Mouse (Mus musculus) layer of hippocampus, postnatal 14 days (tissue): Measurements from ENCODE around the gene Mettl15. TPM values are rescaled to one million over a fixed set of nuclear protein-coding genes. Genes with fewer than 3 reads are reported as not detected.

ENCODE experiments used
- DNase-seq, 2 experiments: peaks; one replicate each; pipeline ENCODE4 v3.0.0; 2021 to 2022; ENCODE audit warnings: low spot score in 2 of 2, mixed read lengths in 1 of 2
- microRNA-seq, 2 experiments: library from miRNA; unstranded; fragments of <30 nt; microRNA quantifications; one replicate each; pipeline ENCODE4 v1.2.0; 2021
- total RNA-seq, 2 experiments: library from RNA; stranded (reverse); gene quantifications; 2 replicates each; pipeline ENCODE4 v1.2.3; 2021

The Mettl15 gene
- total RNA-seq, 2 experiments from 2014 or later, result 6.2 to 8.6 TPM

DNA sequence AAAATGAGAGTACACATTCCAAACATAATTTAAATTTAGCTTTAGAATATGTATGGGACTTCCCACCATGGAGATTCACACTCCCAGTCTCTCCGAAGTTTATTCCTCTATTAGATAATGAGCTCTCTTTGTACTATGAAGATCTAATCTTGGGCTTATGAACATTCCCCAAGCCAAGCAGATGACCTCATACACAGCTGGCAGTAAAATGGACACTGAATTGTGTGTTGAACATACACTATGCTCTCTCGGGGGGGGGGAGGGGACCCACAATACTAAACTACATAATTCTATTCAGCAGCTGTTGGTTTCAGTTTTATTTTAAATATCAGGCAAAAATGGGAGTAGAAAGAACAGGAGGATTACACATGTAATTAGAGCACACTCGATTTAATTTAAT, 97.6 kb downstream of the Mettl15 start:
- DNase-seq, result no peak

DNA sequence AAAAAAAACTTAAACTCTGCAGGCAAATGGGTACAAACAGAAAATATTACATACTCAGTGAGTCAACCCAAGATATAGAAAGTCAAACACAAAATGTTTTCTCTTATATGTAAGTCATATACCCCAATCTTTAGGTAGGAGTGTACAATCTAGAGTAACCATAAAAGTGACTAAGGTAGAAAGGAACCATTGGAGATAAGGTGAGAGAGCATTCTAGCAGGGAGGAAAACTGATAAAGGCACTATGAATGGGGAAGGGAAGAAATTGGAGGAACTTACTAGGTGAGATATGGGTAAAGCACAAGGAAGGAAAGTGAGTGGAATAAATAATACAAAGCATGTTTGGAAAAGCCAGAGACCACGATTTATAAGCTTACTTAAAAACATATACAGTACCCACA, 122.0 kb downstream of the Mettl15 start:
- no peak for DNase-seq

DNA sequence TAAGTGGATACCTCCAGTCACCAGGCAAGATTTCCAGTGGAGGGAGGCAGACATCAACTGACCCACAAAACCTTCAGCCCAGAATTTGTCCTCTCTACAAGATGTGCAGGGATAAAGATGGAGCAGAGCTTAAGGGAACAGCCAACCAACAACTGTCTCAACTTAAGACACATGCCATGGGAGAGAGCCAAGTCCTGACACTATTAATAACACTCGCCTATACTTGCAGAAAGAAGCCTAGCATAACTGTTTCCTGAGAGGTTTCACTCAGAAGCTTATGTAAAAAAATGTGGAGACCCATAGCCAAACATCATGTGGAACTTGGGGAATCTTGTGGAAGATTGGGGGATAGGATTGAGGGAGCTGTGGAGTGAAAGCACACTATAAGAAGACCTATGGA, 124.4 kb downstream of the Mettl15 start:
- no peak for DNase-seq

DNA sequence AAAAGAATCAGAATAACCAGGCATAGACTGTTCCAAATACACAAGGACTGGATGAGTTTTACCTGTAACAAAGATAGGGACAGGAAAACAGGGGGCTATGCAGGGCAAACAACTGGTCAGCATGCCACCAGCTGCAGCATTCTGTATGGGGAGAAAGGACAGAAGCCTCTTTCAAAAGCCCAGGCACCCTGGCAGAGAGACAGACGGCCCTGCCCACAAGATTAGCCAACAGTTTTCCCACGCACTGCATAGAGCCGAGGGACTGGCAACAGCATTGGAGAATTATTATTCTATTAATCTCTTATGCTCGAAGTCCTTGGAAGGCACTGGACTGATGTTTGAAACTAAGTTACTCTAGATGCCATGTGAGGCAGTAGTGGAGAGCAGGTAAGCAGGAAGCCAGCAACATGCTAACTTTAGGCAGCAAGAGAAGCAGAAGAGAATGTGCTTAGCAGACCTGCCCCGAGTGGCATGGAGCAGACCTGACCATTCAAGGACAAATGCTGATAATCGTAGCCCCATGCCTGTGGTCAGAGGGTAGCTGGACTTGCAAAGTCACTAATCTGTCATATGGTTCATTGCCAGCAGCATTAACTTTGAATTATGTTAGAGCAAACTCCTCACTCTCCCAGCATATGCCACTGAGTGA, 127.0 kb downstream of the Mettl15 start:
- peak in 1 of 2 experiments; percentile 28 for DNase-seq

DNA sequence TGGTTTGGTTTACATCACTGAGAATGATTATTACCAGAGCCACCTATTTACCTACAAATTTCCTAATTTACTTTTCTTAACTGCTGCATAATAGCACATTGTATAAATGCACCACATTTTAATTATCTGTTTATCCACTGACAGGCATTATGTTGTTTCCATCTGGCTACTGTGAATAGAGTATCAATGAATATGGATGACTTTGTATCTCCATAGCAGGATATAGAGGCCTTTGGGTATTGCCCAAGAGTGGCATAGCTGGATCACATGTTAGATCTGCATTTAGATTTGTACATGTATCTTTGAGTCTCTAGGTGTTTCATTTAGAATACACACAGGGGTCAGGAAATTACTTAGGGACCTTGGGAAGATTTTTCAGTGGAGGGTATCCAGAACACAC, 133.3 kb downstream of the Mettl15 start:
- no peak for DNase-seq

DNA sequence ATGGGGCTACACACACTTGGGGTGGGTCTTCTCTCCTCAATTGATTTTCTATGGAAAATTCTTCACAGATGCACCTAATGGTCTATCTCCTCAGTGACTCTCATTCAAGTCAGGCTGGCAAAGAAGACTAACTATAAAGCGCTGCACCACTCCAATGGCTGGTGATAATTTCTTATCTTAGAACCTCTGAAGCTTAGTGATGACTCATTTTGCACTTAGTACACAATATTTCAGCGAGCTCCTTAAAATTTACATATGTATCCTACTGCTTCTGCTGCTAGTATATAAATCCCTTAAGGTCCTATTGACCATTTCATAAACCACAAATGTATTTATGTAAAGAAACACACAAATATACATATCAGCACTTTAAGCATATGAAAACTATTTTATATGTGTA, 136.1 kb downstream of the Mettl15 start:
- no peak for DNase-seq

DNA sequence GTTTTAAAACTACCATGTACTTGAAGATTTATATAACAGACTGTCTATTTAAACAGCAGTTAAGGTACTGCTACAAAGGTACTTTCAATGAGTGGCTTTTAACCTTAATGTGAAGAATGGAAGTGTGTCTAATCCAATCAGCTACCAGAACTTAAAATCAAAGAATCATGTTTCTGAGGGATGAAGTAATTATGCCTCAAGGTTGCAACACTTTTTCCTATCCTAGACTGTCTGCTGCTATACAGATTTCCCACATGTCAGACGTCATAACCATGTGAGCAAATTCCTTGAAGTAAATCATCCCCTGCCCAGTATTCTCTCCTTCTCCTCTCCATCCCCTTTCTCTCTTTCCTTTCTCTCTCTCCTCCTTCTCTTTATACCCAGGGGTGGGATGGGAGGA, 140.2 kb downstream of the Mettl15 start:
- DNase-seq, result no peak

DNA sequence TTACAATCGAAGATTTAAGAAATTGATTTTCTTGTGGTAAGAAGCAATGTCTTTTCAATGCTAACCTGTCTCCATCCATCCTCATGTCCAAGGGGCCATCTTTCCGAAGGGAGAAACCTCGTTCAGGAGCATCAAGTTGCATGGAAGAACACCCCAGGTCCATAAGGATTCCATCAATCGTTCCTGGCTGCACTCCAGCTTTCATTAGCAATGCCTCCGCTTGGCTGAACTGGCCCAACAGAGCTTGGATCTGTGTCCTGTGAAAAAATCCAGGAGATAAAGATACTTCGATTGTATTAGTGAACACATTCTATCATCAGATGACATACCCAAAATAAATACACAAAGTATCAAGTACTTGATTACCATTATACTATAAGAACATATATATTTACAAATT, 143.3 kb downstream of the Mettl15 start:
- DNase-seq, result no peak

DNA sequence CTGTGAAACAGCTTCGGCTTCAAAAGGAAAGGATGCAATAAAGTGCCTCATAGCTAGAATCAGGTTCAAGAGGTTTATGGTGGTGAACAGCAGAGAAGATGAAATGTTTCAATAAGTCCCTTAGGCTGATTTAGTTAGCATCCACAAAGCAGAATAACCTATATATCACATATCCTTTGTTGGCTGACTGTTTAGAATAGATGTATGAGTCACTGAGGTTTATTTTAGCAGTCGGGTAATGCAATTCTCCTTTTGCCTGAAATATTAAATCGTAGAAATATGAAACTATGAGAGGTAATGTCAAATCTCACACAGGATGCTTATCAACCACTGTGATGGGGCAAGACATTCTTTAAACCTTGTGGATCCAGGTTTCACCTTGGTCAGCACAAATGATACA, 149.8 kb downstream of the Mettl15 start:
- no peak for DNase-seq

DNA sequence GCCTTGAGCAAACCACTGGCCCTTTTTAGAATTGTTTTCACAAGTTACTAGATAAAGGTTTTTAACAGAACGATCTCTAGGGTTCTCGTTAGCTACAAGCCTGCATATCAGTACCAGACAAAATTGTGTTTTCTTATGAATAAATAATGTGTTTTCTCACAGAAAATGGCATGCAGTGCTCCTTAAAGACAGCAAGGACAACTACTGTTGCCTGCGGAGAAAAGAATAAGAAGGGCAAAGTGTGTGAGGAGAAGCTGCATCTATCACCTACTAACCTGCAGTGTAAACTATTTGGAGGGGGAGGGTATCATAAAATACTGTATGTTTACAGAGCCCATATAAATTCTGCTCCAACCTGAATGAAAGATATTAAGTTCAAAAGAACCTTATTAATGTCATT, 150.6 kb downstream of the Mettl15 start:
- no peak for DNase-seq

DNA sequence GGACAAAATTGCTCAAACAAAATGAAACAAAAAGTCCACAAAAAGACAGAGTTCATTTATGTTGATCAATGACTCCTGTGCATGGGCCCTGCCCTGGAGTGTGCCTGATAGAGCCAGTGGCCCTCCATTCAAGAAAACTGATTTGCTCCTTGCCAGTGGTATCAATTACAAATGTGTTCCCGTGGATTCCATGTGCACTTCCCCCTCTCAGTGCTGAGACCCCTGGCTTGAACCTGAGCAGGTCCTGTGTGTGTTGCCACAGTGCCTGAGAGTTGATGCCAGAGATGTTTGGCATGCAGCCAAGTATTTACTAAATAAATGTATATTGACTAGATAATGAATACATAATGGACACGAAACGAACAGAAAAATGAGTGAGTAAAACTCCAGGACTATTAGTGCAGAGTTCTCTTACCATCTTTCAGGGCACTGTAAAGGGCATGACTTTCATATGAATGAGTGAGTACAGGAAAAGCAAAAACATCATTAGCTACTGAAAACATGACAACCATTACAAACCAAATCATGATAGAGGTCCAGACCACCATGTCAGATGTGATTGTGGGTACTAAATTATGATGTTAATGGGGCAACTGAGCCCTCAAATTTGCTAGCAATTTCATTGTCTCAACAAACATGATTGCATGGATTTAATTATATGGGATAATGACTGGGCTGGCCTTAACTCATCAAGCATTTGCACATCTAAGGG, 174.6 kb downstream of the Mettl15 start:
- no peak for DNase-seq

DNA sequence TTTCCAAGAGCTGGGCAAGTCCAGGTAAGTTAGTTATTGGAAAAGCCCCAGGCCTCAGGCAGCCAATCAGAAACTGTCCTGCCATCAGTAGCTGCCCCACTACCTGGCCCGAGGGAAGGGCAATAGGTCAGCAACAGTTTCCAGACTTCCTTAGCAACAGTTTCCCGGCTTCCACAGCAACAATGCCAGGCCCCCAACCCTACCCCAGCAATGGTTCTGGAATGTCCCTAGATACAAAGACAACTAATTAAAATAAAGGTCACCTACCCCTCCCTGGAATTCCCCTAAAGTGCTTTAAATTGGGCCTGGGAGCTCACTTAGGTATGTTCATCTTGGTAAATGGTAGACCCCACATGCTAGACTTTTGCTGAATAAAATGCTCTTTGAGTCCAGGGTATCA, 230.9 kb downstream of the Mettl15 start:
- DNase-seq, result no peak

Small RNAs within 50 kb of the gene (microRNA-seq; reads per million reads assigned to microRNA genes)
- 0 reads per million in 2 experiments for gene Gm24115

Other genes starting within 250 kb of the Mettl15 start
- 1 to 10 TPM; 2.1 to 2.2 TPM for gene Kif18a, start within 50 bp of the Mettl15 start, total RNA-seq